ENCODE assay signal across 14 mouse cellular contexts in genomic region chr6:99874852-99875251, GRCm38 (mm10).
"Had no signal": no experiment of that assay in that cellular context is flagged by ENCODE, and none has a peak within 500 bp of the region (broad histone marks: within the 10 kb centered on the region; RNA-seq: fewer than 3 reads in every experiment).

No protein-coding gene starts in this region.

- H3K4me1 ChIP-seq: neural tube, embryonic 12.5 days; neural tube, embryonic 13.5 days; stomach, embryonic 15.5 days had no signal

- DNase-seq: retina, postnatal 1 day; right cerebral cortex, adult 18-20 months; right cerebral cortex, postnatal 14 days; right cerebral cortex, postnatal 25 days; right cerebral cortex, postnatal 4 days; spleen, adult 18-20 months; thymus, adult 2 months; thymus, postnatal 14 days; thymus, postnatal 25 days; thymus, postnatal 36 days had no signal

- H3K27me3 ChIP-seq: neural tube, embryonic 12.5 days; neural tube, embryonic 13.5 days; stomach, embryonic 15.5 days had no signal

- H3K27ac ChIP-seq: neural tube, embryonic 12.5 days; neural tube, embryonic 13.5 days; stomach, embryonic 15.5 days; stomach, postnatal 0 days had no signal

- H3K4me3 ChIP-seq: neural tube, embryonic 12.5 days; neural tube, embryonic 13.5 days; stomach, embryonic 15.5 days had no signal

- H3K36me3 ChIP-seq: neural tube, embryonic 12.5 days; neural tube, embryonic 13.5 days; stomach, embryonic 15.5 days had no signal

- H3K9ac ChIP-seq: neural tube, embryonic 12.5 days; neural tube, embryonic 13.5 days; stomach, embryonic 15.5 days had no signal

- H3K9me3 ChIP-seq: neural tube, embryonic 12.5 days; neural tube, embryonic 13.5 days; stomach, embryonic 15.5 days had no signal

- H3K4me2 ChIP-seq: neural tube, embryonic 12.5 days; neural tube, embryonic 13.5 days; stomach, embryonic 15.5 days had no signal
